Mouse (Mus musculus): ENCODE data around the gene Lamtor3.
"Not testable (repeated sequence)": the region's sequence is repeated elsewhere in the genome, so short reads cannot be mapped to it uniquely, and the experiment has no call there.

Lamtor3 gene

GRCm38 (mm10) chr3:137932748-137933147 is 14.4 kb downstream of the Lamtor3 start:
- DNase-seq (ENCODE audit: low read depth in 2 of 2, low spot score in 2 of 2) = no peak

- no peak for DNase-seq (ENCODE audit: low read depth in 2 of 2, low spot score in 2 of 2)
These were observed 15.7 kb downstream of the Lamtor3 start for GRCm38 (mm10) chr3:137933986-137934385.

GRCm38 (mm10) chr3:137935570-137936525 is 17.5 kb downstream of the Lamtor3 start:
- no peak for DNase-seq (ENCODE audit: low read depth in 2 of 2, low spot score in 2 of 2)

GRCm38 (mm10) chr3:137936541-137936940 is 18.2 kb downstream of the Lamtor3 start:
- no peak for DNase-seq (ENCODE audit: low read depth in 2 of 2, low spot score in 2 of 2)

GRCm38 (mm10) chr3:137938608-137939007 is 20.3 kb downstream of the Lamtor3 start:
- no peak for DNase-seq (ENCODE audit: low read depth in 2 of 2, low spot score in 2 of 2)

GRCm38 (mm10) chr3:137940757-137941156 is 22.5 kb downstream of the Lamtor3 start:
- no peak for DNase-seq (ENCODE audit: low read depth in 2 of 2, low spot score in 2 of 2)

GRCm38 (mm10) chr3:137941555-137941954 is 23.2 kb downstream of the Lamtor3 start:
- DNase-seq (ENCODE audit: low read depth in 2 of 2, low spot score in 2 of 2) = no peak

GRCm38 (mm10) chr3:137942098-137942622 is 23.9 kb downstream of the Lamtor3 start:
- DNase-seq (ENCODE audit: low read depth in 2 of 2, low spot score in 2 of 2) = no peak

- no peak for DNase-seq (ENCODE audit: low read depth in 2 of 2, low spot score in 2 of 2)
These were observed 25.4 kb downstream of the Lamtor3 start for GRCm38 (mm10) chr3:137943737-137944154.

GRCm38 (mm10) chr3:137946827-137947226 is 28.5 kb downstream of the Lamtor3 start:
- DNase-seq (ENCODE audit: low read depth in 2 of 2, low spot score in 2 of 2) = no peak

GRCm38 (mm10) chr3:137947525-137947924 is 29.2 kb downstream of the Lamtor3 start:
- no peak for DNase-seq (ENCODE audit: low read depth in 2 of 2, low spot score in 2 of 2)

GRCm38 (mm10) chr3:137950191-137950885 is 32.0 kb downstream of the Lamtor3 start:
- DNase-seq (ENCODE audit: low read depth in 2 of 2, low spot score in 2 of 2) = no peak

- not testable (repeated sequence) for DNase-seq (ENCODE audit: low read depth in 2 of 2, low spot score in 2 of 2)
These were observed 33.0 kb downstream of the Lamtor3 start for GRCm38 (mm10) chr3:137951302-137951701.

GRCm38 (mm10) chr3:137951819-137952218 is 33.5 kb downstream of the Lamtor3 start:
- DNase-seq (ENCODE audit: low read depth in 2 of 2, low spot score in 2 of 2) = no peak

GRCm38 (mm10) chr3:137952225-137952913 is 34.1 kb downstream of the Lamtor3 start:
- no peak for DNase-seq (ENCODE audit: low read depth in 2 of 2, low spot score in 2 of 2)

- DNase-seq (ENCODE audit: low read depth in 2 of 2, low spot score in 2 of 2) = peak; percentile 24 to 30
These were observed 34.9 kb downstream of the Lamtor3 start for GRCm38 (mm10) chr3:137952914-137953880.

- DNase-seq (ENCODE audit: low read depth in 2 of 2, low spot score in 2 of 2) = no peak
These were observed 36.1 kb downstream of the Lamtor3 start for GRCm38 (mm10) chr3:137954256-137954916.

- no peak for DNase-seq (ENCODE audit: low read depth in 2 of 2, low spot score in 2 of 2)
These were observed 37.3 kb downstream of the Lamtor3 start for GRCm38 (mm10) chr3:137955560-137956081.

GRCm38 (mm10) chr3:137957864-137958263 is 39.6 kb downstream of the Lamtor3 start:
- no peak for DNase-seq (ENCODE audit: low read depth in 2 of 2, low spot score in 2 of 2)
